Mouse (Mus musculus) left cerebral cortex, adult 8-10 months (tissue): Measurements from ENCODE around the gene Reln. TPM values are rescaled to one million over a fixed set of nuclear protein-coding genes. Genes with fewer than 3 reads are reported as not detected.

Source experiments
- DNase-seq, 2 experiments: peaks; one replicate each; pipeline ENCODE4 v3.0.0; 2022; ENCODE audit warnings: low spot score in 2 of 2
- total RNA-seq, 4 experiments: library from RNA; stranded (reverse); gene quantifications; 2 replicates each; pipeline ENCODE4 v1.2.4; 2022

Reln gene
- total RNA-seq, 4 experiments from 2014 or later, result 55.8 to 76.9 (median 64.0) TPM

GRCm38 (mm10) chr5:21851679-21852340 lies 492.7 kb downstream of the Reln start:
- no peak for DNase-seq

- no peak for DNase-seq
Measured at GRCm38 (mm10) chr5:21847438-21847837, 497.1 kb downstream of the Reln start.

- DNase-seq, result no peak
Measured at GRCm38 (mm10) chr5:21846616-21847290, 497.7 kb downstream of the Reln start.

- DNase-seq, result no peak
Measured at GRCm38 (mm10) chr5:21844676-21845075, 499.8 kb downstream of the Reln start.

Other genes starting within 250 kb of the Reln start
- gene Orc5, start 205.7 kb upstream of the Reln start, total RNA-seq, result 10 to 100 TPM; 21.4 to 23.6 (median 21.7) TPM